Mouse (Mus musculus): ENCODE data around the gene Gm8068.
"Not testable (repeated sequence)": the region's sequence is repeated elsewhere in the genome, so short reads cannot be mapped to it uniquely, and the experiment has no call there.

The Gm8068 gene

GRCm38 (mm10) chr14:41701785-41702184 is at the start of gene Gm8068:
Gene Gm8068 (minus strand): TSS chr14:41701885.
- DNase-seq (ENCODE audit: low spot score in 2 of 2), result not testable (repeated sequence)

DNA sequence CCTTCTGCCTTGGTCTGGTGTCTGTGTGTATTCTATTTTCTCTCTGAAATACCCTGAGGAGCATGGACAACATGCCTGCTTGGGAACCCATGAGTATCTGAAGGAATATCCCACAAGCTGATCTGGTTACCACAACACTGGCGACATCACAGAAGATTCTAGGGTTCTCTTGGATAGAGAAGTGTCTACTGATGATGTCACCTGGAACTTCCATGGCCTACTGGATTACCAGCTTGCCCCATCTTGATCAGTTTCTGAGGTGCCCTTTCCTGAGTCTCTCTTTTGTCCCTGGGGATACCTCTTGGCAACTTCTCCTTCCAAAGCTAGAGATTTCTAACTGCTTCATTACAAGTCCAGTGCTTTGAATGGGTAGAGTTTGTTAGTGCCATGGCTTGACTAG is 48.8 kb upstream of the Gm8068 start, which contains the start of gene Gm7929:
TSS of gene Gm7929 (minus strand) at position 101 of the 400 bp plus-strand sequence.
- not testable (repeated sequence) for DNase-seq (ENCODE audit: low spot score in 2 of 2)

DNA sequence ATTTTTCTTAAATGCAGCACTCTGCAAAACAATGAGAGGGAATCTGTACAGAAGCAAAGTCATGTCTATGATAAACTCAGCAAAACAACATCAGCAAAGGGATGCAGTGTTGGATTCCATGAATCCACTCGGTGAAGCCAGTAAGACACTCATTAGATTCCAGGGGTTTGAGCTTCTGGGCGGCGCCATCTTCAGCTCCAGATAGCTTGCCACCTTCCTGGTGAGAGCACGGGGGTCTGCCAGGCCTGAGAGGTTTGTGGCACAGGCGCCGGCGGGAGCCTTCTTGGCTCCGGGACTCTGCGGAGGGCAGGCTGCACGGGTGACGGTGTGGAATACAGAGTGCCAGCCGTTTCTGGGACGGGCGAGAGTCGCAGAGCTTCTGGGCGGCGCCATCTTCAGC is 21.8 kb upstream of the Gm8068 start:
- DNase-seq (ENCODE audit: low spot score in 2 of 2), result not testable (repeated sequence)

DNA sequence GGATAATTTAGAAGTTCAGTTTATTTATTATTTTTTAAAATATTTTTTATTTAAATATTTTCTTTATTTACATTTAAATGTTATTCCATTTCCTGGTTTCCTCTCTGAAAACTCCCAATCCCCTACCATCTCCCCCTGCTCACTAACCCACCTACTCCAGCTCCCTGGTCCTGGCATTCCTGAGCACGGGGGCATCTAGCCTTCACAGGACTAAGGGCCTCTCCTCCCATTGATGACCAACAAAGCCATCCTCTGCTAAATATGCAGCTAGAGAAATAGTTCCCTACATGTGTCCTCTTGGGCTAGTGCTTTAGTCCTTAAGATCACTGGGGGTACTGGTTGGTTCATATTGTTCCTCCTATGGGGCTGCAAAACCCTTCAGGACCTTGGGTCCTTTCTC is 15.5 kb upstream of the Gm8068 start:
- DNase-seq (ENCODE audit: low spot score in 2 of 2), result not testable (repeated sequence)

- not testable (repeated sequence) for DNase-seq (ENCODE audit: low spot score in 2 of 2)
Observed at GRCm38 (mm10) chr14:41648176-41648575, 53.5 kb downstream of the Gm8068 start.
